Mouse (Mus musculus) CH12.LX (cell line): ENCODE data around the gene Ncor2. TPM values are rescaled to one million over a fixed set of nuclear protein-coding genes. Genes with fewer than 3 reads are reported as not detected.
A peak's percentile ranks its signal among the peaks of the same experiment; 100 is the strongest.

Experiments
- DNase-seq: peaks from one replicate; pipeline ENCODE4 v3.0.0-alpha.2; 2013; ENCODE audit errors: extremely low read depth
- H3K27ac ChIP-seq: 2 replicates; pipeline ENCODE4 v1.5.1; 2012; ENCODE audit warnings: low read depth, mild to moderate bottlenecking, control low read depth, moderate library complexity; ENCODE audit not compliant: insufficient read depth
- H3K27me3 ChIP-seq: replicated peaks from 2 replicates; pipeline ENCODE3; 2012; ENCODE audit warnings: inconsistent platforms
- H3K36me3 ChIP-seq, 2 experiments: replicated peaks in 1 of 2; 2 replicates each; pipeline versions ENCODE3 to v1.6.1; 2012; ENCODE audit warnings: inconsistent platforms in 1 of 2, low read length in 1 of 2, mild to moderate bottlenecking in 1 of 2, mixed read lengths in 1 of 2, moderate library complexity in 1 of 2; ENCODE audit not compliant: control insufficient read depth in 1 of 2, insufficient read depth in 1 of 2
- H3K4me1 ChIP-seq, 2 experiments: 2 replicates each; pipeline ENCODE4 v1.6.1; 2012; ENCODE audit warnings: inconsistent platforms in 1 of 2, moderate library complexity in 1 of 2; ENCODE audit not compliant: insufficient read depth in 2 of 2, control insufficient read depth in 1 of 2
- H3K4me2 ChIP-seq: 2 replicates; pipeline ENCODE4 v1.6.1; 2012; ENCODE audit warnings: low read depth, mild to moderate bottlenecking, control low read depth; ENCODE audit not compliant: poor library complexity, insufficient read depth, severe bottlenecking
- H3K4me3 ChIP-seq, 3 experiments: fragments of 150-350 bp in 1 of 3; sonication (generic) in 1 of 3; replicated peaks in 1 of 3; 2 replicates each; pipeline versions ENCODE3 to v1.5.1; 2011 to 2012; ENCODE audit warnings: low read depth in 2 of 3, low read length in 2 of 3, mild to moderate bottlenecking in 2 of 3, moderate library complexity in 2 of 3, control low read depth in 1 of 3, improper control_type of control experiment in 1 of 3, inconsistent platforms in 1 of 3, mixed read lengths in 1 of 3; ENCODE audit not compliant: poor library complexity in 1 of 3
- H3K79me2 ChIP-seq: replicated peaks from 2 replicates; pipeline ENCODE4 v1.6.1; 2012; ENCODE audit warnings: mild to moderate bottlenecking, moderate library complexity; ENCODE audit not compliant: control insufficient read depth, poor library complexity, insufficient read depth, severe bottlenecking; ENCODE audit errors: extremely low read depth
- H3K9ac ChIP-seq: 2 replicates; pipeline ENCODE4 v1.6.1; 2012; ENCODE audit warnings: low read depth, mild to moderate bottlenecking, control low read depth, moderate library complexity; ENCODE audit not compliant: insufficient read depth
- H3K9me3 ChIP-seq: replicated peaks from 2 replicates; pipeline ENCODE3; 2012; ENCODE audit warnings: low read length, inconsistent platforms, mixed read lengths
- CTCF ChIP-seq, 2 experiments: IDR thresholded peaks in 1 of 2; conservative IDR thresholded peaks in 1 of 2; 2 replicates each; pipeline ENCODE4 v1.5.1; 2011 to 2012; ENCODE audit warnings: low read depth in 2 of 2, low read length in 2 of 2, improper control_type of control experiment in 1 of 2, inconsistent platforms in 1 of 2, mild to moderate bottlenecking in 1 of 2, moderate library complexity in 1 of 2
- ELF1 ChIP-seq: IDR thresholded peaks from 2 replicates; pipeline ENCODE4 v1.6.1; 2014; ENCODE audit warnings: low read depth, mild to moderate bottlenecking, inconsistent platforms, low read length, improper control_type of control experiment
- EP300 ChIP-seq: IDR thresholded peaks from 2 replicates; pipeline ENCODE4 v1.6.1; 2011; ENCODE audit warnings: low read length, improper control_type of control experiment
- JUND ChIP-seq: conservative IDR thresholded peaks from 2 replicates; pipeline ENCODE4 v1.6.1; 2011; ENCODE audit warnings: low read depth, low read length, improper control_type of control experiment
- MAX ChIP-seq: IDR thresholded peaks from 2 replicates; pipeline ENCODE4 v1.6.1; 2011; ENCODE audit warnings: low read length, improper control_type of control experiment
- MEF2A ChIP-seq: IDR thresholded peaks from 2 replicates; pipeline ENCODE4 v1.6.1; 2014; ENCODE audit warnings: low read depth, mild to moderate bottlenecking, inconsistent platforms, low read length, improper control_type of control experiment, borderline replicate concordance
- MXI1 ChIP-seq: IDR thresholded peaks from 2 replicates; pipeline ENCODE4 v1.6.1; 2011; ENCODE audit warnings: mild to moderate bottlenecking, low read depth, low read length, improper control_type of control experiment
- MYC ChIP-seq: IDR thresholded peaks from 2 replicates; pipeline ENCODE4 v1.6.1; 2011; ENCODE audit warnings: low read depth, mild to moderate bottlenecking, improper control_type of control experiment, low read length
- NRF1 ChIP-seq: IDR thresholded peaks from 2 replicates; pipeline ENCODE4 v1.6.1; 2014; ENCODE audit warnings: low read depth, mild to moderate bottlenecking, inconsistent platforms, low read length, improper control_type of control experiment, moderate library complexity
- POLR2A ChIP-seq: IDR thresholded peaks from 2 replicates; pipeline ENCODE4 v1.6.1; 2011; ENCODE audit warnings: low read depth, mild to moderate bottlenecking, improper control_type of control experiment, low read length
- TBP ChIP-seq: conservative IDR thresholded peaks from 2 replicates; pipeline ENCODE4 v1.6.1; 2011; ENCODE audit warnings: low read depth, low read length, improper control_type of control experiment
- TCF12 ChIP-seq: IDR thresholded peaks from 2 replicates; pipeline ENCODE4 v1.6.1; 2014; ENCODE audit warnings: low read depth, mild to moderate bottlenecking, inconsistent platforms, low read length, improper control_type of control experiment
- UBTF ChIP-seq: IDR thresholded peaks from 2 replicates; pipeline ENCODE4 v1.6.1; 2012; ENCODE audit warnings: low read depth, mild to moderate bottlenecking, inconsistent platforms, low read length, improper control_type of control experiment, moderate library complexity
- ZC3H11A ChIP-seq: IDR thresholded peaks from 2 replicates; pipeline ENCODE4 v1.6.1; 2012; ENCODE audit warnings: low read depth, mild to moderate bottlenecking, inconsistent platforms, low read length, improper control_type of control experiment
- ZKSCAN1 ChIP-seq: IDR thresholded peaks from 2 replicates; pipeline ENCODE4 v1.6.1; 2012; ENCODE audit warnings: low read depth, inconsistent platforms, low read length, improper control_type of control experiment, borderline replicate concordance
- ZMIZ1 ChIP-seq: IDR thresholded peaks from 2 replicates; pipeline ENCODE4 v1.6.1; 2012; ENCODE audit warnings: low read depth, mild to moderate bottlenecking, inconsistent platforms, low read length, improper control_type of control experiment
- ZNF384 ChIP-seq: IDR thresholded peaks from 2 replicates; pipeline ENCODE4 v1.6.1; 2012; ENCODE audit warnings: low read depth, low read length, improper control_type of control experiment, inconsistent platforms
- dilution Hi-C: fragments of 300-500 bp; cut with MboI; formaldehyde crosslinking; loops from 2 replicates; pipeline ENCODE4 v1.14.3; 2020; ENCODE audit warnings: low sequenced_read_pairs; ENCODE audit not compliant: extremely low pct_unique_long_range_greater_than_20kb, extremely low pct_ligation_motif_present
- in situ Hi-C: fragments of 300-500 bp; cut with MboI; formaldehyde crosslinking; loops from 3 replicates; pipeline ENCODE4 v1.14.3; 2019; ENCODE audit warnings: low sequenced_read_pairs, low pct_ligation_motif_present, low pct_unique_long_range_greater_than_20kb, mixed read lengths
- polyA plus RNA-seq: library from polyadenylated mRNA; unstranded; fragments of >175 nt; gene quantifications from 2 replicates; pipeline ENCODE4 v1.2.1, GENCODE M21; 2012; ENCODE audit warnings: low read depth; ENCODE audit not compliant: insufficient read length
- total RNA-seq, 2 experiments: library from RNA; depleted of rRNA; stranded (reverse); fragments of 300-350 nt in 1 of 2; fragments of >200 nt in 1 of 2; gene quantifications; 2 replicates each; pipeline ENCODE4 v1.2.3; 2012 to 2014

The Ncor2 gene
- total and polyA plus RNA-seq, 3 experiments, result 3.9 to 44.7 (median 10.8) TPM

DNA sequence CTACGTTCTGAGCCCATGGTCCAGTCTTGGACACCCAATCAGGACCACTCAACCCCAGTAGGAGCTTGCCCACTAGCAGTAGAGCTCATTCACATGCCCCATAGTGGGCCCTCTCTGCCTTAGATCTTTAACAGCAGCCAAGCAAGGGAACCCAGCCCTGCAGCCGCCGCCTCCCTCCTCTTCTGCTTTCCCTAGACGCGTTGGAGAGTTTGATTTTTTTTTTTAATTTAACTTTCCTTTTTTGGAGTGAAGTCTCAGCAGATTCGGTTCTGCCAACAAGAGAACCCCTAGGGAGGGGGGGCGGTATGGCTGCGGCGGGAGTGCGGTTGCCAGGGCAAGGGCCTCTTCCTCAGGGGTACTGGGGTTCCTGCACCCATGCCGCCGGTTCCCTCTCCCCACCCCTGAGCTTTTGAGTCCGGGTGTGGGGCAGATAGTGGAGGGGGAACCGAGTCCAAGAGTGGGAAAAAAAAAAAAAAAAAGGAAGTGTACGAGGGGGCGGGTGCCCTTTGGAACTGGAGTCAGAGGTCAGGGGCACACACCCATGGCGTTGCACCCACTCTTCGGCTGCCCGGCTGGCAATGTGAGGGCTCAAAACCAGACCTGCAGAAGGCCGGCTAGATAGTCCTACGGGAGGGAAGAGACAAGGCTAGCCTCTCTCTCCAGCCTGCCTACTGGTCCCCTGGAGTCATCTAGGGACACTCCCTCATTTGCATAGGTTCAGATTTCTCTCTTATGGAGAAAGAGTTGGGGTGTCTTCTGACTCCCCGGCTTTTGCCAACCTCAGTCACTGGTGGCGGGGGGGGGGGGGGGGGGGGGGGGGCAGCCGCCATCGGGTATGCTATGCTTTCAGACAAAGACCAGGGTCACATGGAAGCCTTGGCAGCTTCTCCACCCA is 963 bp upstream of the Ncor2 start:
- Histone ChIP-seq H3K4me3 (peak overlapping the region; percentile 31 to 71 (median 37)), H3K4me1 (peaks cover 10 to 40% of the 10 kb centered on the region in 2 experiments), H3K4me2 (peak overlapping the region; percentile 97), H3K27me3 (no peaks in the 10 kb centered on the region), H3K79me2 (peaks cover 35% of the 10 kb centered on the region), H3K9ac (peak overlapping the region; percentile 39)
- TF ChIP-seq POLR2A (no peak), ZNF384 (peak; percentile 76), MEF2A (no peak), TCF12 (no peak), EP300 (0 out of 2 replicates have a peak, but pooled peaks have one; percentile 25)
- TF ChIP-seq, all 38 proteins: peak for 2
- dilution Hi-C loops (no loop called here), in situ Hi-C loops (loop anchor here (10.0 kb wide), 1 partner anchor 55 kb away; no protein-coding TSS in a partner anchor)
- H3K27ac ChIP-seq, result no peak overlapping the region
- peaks cover 0 to 15% of the 10 kb centered on the region in 2 experiments for H3K36me3 ChIP-seq
- H3K9me3 ChIP-seq, result no peaks in the 10 kb centered on the region
- DNase-seq, result peak; percentile 43

DNA sequence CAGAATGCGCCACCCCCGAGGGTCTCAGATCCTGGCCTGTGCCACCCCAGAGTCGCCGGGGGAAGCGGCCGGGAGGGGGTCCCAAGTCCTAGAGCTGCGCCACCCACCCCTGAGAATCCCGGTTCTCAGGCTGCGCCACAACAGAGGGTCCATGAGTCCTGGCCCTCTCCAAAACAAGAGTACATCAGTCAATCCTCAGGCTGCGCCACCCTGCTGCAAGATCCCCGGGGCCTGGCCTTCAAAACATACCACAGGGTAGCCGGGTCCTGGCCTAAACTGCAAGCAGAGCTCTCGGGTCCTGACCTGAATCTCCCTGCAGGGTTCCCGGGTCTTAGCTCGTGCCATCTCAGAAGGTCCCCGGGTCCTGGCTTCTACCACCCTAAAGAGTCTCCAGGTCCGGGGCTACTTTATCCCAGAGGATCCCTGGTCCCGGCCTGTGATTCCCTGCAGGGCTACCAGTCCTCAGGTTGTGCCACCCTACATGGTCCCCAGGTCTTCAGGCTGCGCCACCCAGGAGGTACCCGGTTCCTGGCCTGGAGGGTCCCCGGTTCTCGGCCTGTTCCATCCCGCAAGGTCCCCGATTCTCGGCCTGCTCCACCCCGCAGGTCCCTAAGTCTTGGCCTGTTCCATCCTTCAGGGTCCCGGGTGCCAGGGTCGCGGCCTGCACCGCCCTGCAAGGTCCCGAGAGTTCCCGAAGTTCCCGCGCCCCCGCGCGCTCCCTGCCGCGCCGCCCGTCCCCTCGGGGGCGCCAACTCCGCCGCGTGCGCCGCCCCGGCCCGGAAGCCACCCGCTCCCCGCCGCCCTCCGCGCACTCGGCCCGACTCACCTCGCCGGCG is 630 bp downstream of the Ncor2 start:
- in situ Hi-C loops (loop anchor here (10.0 kb wide), 1 partner anchor 54 kb away; no protein-coding TSS in a partner anchor), dilution Hi-C loops (no loop called here)
- H3K79me2 ChIP-seq, result peaks cover 41% of the 10 kb centered on the region
- DNase-seq, result peak; percentile 44
- no peak overlapping the region for H3K27ac ChIP-seq
- TF ChIP-seq ZKSCAN1 (no peak), TBP (no peak), UBTF (peak; percentile 67), NRF1 (no peak), MXI1 (no peak; the same call in none of the 2 replicates), JUND (no peak), ZMIZ1 (no peak), ELF1 (peak; percentile 49), MYC (no peak), ZC3H11A (no peak), CTCF (conservative IDR thresholded peaks at IDR 0.05 in 1 of 2, IDR thresholded peaks at IDR 0.05 in 1 of 2; ENCODE audit: low read depth in 2 of 2, low read length in 2 of 2) (0 out of 4 replicates have a peak, but pooled peaks of 1 of the 2 experiments have one; percentile 15), MAX (no peak)
- H3K4me2 ChIP-seq, result peak overlapping the region; percentile 77
- peaks cover 16 to 53% of the 10 kb centered on the region in 2 experiments for H3K4me1 ChIP-seq
- H3K9me3 ChIP-seq, result no peaks in the 10 kb centered on the region
- no peaks in the 10 kb centered on the region for H3K27me3 ChIP-seq
- H3K9ac ChIP-seq, result peak overlapping the region; percentile 77
- peak overlapping the region; percentile 71 to 86 (median 79) for H3K4me3 ChIP-seq
- H3K36me3 ChIP-seq, result peaks cover 0 to 26% of the 10 kb centered on the region in 2 experiments
